In the genomic region with DNA sequence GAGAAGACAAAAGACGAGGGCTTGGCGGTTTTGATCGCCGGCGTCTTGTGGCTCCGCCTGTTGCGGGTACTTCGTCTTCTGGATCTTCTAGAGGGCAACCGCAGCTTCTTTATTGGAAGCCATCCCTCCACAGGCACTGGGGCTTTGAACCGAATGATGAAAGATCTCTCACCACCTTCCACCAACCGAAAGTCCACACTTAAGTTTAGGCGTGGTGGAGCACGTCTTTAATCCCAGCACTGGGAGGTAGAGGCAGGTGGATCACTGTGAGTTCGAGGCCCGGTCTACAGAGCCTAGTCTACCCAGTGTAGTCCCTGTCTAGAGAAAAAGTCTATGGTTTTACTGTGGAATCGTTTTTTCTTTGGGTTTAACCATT, we compare ENCODE assay signal across 7 mouse cellular contexts. TPM values are rescaled to one million over a fixed set of nuclear protein-coding genes. Genes with fewer than 3 reads are reported as not detected.
DNase-seq lines count a peak whose midpoint lies in the region; ATAC-seq lines count a peak whose summit lies in the region.

No protein-coding gene starts in this region.

- H3K9me3 ChIP-seq in lung, embryonic 16.5 days (ENCODE audit: control insufficient read depth, low read length) = no peaks in the 10 kb centered on the region
- H3K9me3 ChIP-seq in erythroblast, embryonic 14.5 days (ENCODE audit: control insufficient read depth, low read length) = no peaks in the 10 kb centered on the region
- no peaks in the 10 kb centered on the region for H3K9me3 ChIP-seq in limb, embryonic 13.5 days
- H3K9me3 ChIP-seq in stomach, embryonic 14.5 days (ENCODE audit: control insufficient read depth, low read depth, low read length) = no peaks in the 10 kb centered on the region

- 0 out of 2 replicates have a peak overlapping the region, but pooled peaks have one; percentile 39 for H3K27ac ChIP-seq in lung, embryonic 16.5 days (ENCODE audit: low read length)
- H3K27ac ChIP-seq in limb, embryonic 13.5 days = peak overlapping the region; percentile 17; the same call in 1 of the 2 replicates
- H3K27ac ChIP-seq in stomach, embryonic 14.5 days (ENCODE audit: low read length) = no peak overlapping the region

- no peak for DNase-seq in lung, postnatal 4 days
- no peak for DNase-seq in right cerebral cortex, postnatal 4 days

- H3K4me1 ChIP-seq in lung, embryonic 16.5 days (replicated peaks; ENCODE audit: control insufficient read depth, insufficient read depth, low read length) = peaks cover 7% of the 10 kb centered on the region
- peaks cover 52% of the 10 kb centered on the region for H3K4me1 ChIP-seq in erythroblast, embryonic 14.5 days (ENCODE audit: control insufficient read depth)
- peaks cover 12% of the 10 kb centered on the region for H3K4me1 ChIP-seq in limb, embryonic 13.5 days
- 0 out of 2 replicates have a peak, but pooled peaks cover 4% of the 10 kb centered on the region for H3K4me1 ChIP-seq in stomach, embryonic 14.5 days (ENCODE audit: control insufficient read depth, insufficient read depth, low read length)

- no peaks in the 10 kb centered on the region for H3K27me3 ChIP-seq in lung, embryonic 16.5 days (ENCODE audit: control insufficient read depth, insufficient read depth, low read depth, low read length)
- H3K27me3 ChIP-seq in erythroblast, embryonic 14.5 days (ENCODE audit: control insufficient read depth) = no peaks in the 10 kb centered on the region
- H3K27me3 ChIP-seq in limb, embryonic 13.5 days = no peaks in the 10 kb centered on the region
- no peaks in the 10 kb centered on the region for H3K27me3 ChIP-seq in stomach, embryonic 14.5 days (ENCODE audit: control insufficient read depth, insufficient read depth, low read length)

- peaks cover 7% of the 10 kb centered on the region; the same call in 1 of the 2 replicates for H3K36me3 ChIP-seq in lung, embryonic 16.5 days (ENCODE audit: control insufficient read depth, insufficient read depth, low read length)
- H3K36me3 ChIP-seq in erythroblast, embryonic 14.5 days (ENCODE audit: control insufficient read depth) = peaks cover 23% of the 10 kb centered on the region
- peaks cover 23% of the 10 kb centered on the region for H3K36me3 ChIP-seq in limb, embryonic 13.5 days
- peaks cover 18% of the 10 kb centered on the region for H3K36me3 ChIP-seq in stomach, embryonic 14.5 days (ENCODE audit: control insufficient read depth, insufficient read depth, low read length)

- 9% methylated on average over 16 of the region's 16 CpGs for WGBS in lung, embryonic 16.5 days
- 13% methylated on average over 16 of the region's 16 CpGs for WGBS in limb, embryonic 13.5 days
- 12% methylated on average over 16 of the region's 16 CpGs for WGBS in stomach, embryonic 14.5 days

- H3K4me2 ChIP-seq in lung, embryonic 16.5 days (ENCODE audit: low read depth, low read length) = peak overlapping the region; percentile 63
- peak overlapping the region; percentile 89 for H3K4me2 ChIP-seq in limb, embryonic 13.5 days (replicated peaks)
- peak overlapping the region; percentile 88 for H3K4me2 ChIP-seq in stomach, embryonic 14.5 days (replicated peaks; ENCODE audit: low read depth, low read length)

- peak overlapping the region; percentile 89 for H3K9ac ChIP-seq in lung, embryonic 16.5 days (ENCODE audit: low read length)
- H3K9ac ChIP-seq in limb, embryonic 13.5 days = peak overlapping the region; percentile 86
- H3K9ac ChIP-seq in stomach, embryonic 14.5 days (replicated peaks; ENCODE audit: low read depth, low read length) = peak overlapping the region; percentile 72

- peak; percentile 67 for ATAC-seq in lung, embryonic 16.5 days (ENCODE audit: low read depth)
- peak; percentile 62 for ATAC-seq in limb, embryonic 13.5 days (ENCODE audit: low FRiP score, low read depth)
- ATAC-seq in stomach, embryonic 14.5 days (ENCODE audit: insufficient number of reproducible peaks, insufficient read depth, low FRiP score, low read depth) = peak; percentile 70; the same call in 1 of the 2 replicates
- no peak; the same call in 1 of the 2 replicates for ATAC-seq in megakaryocyte-erythroid progenitor cell, adult 5-6 weeks (replicated peaks; ENCODE audit: low FRiP score, low TSS enrichment, poor library complexity, severe bottlenecking)

- peak overlapping the region; percentile 89 for H3K4me3 ChIP-seq in lung, embryonic 16.5 days (ENCODE audit: low read length)
- H3K4me3 ChIP-seq in erythroblast, embryonic 14.5 days (replicated peaks) = peak overlapping the region; percentile 86
- peak overlapping the region; percentile 80 for H3K4me3 ChIP-seq in limb, embryonic 13.5 days
- peak overlapping the region; percentile 79 for H3K4me3 ChIP-seq in stomach, embryonic 14.5 days (ENCODE audit: low read depth, low read length)

RNA-seq across cellular contexts. Expression of a gene that starts 0.4 kb away (rescaled TPM):
- 6.6 and 7.3 TPM in 2 replicates for polyA plus RNA-seq in lung, embryonic 16.5 days (2015; fragmentation: Nextera tagmentation; extraction: Ambion mirVana)
- polyA plus RNA-seq in erythroblast, embryonic 14.5 days (2012) = 0.01 and 0.03 TPM in 2 replicates
- 8.4 and 8.9 TPM in 2 replicates for polyA plus RNA-seq in limb, embryonic 13.5 days (2015; fragmentation: Nextera tagmentation; extraction: Ambion mirVana)
- 9.2 and 9.3 TPM in 2 replicates for polyA plus RNA-seq in stomach, embryonic 14.5 days (2014; fragmentation: Nextera tagmentation; extraction: Ambion mirVana)
- 24.3 and 34.6 TPM in 2 replicates for total RNA-seq in megakaryocyte-erythroid progenitor cell, adult 5-6 weeks (2014; fragmentation: Nextera tagmentation)
- total RNA-seq in megakaryocyte-erythroid progenitor cell, adult 5-6 weeks (2017) = 60.5 and 71.2 TPM in 2 replicates

RNA-seq across cellular contexts. Expression of a gene that starts 17.0 kb away (rescaled TPM):
- 2.3 and 2.5 TPM in 2 replicates for polyA plus RNA-seq in lung, embryonic 16.5 days (2015; fragmentation: Nextera tagmentation; extraction: Ambion mirVana)
- 0.25 and 0.32 TPM in 2 replicates for polyA plus RNA-seq in erythroblast, embryonic 14.5 days (2012)
- 3.1 and 3.3 TPM in 2 replicates for polyA plus RNA-seq in limb, embryonic 13.5 days (2015; fragmentation: Nextera tagmentation; extraction: Ambion mirVana)
- polyA plus RNA-seq in stomach, embryonic 14.5 days (2014; fragmentation: Nextera tagmentation; extraction: Ambion mirVana) = 3.0 and 3.5 TPM in 2 replicates
- total RNA-seq in megakaryocyte-erythroid progenitor cell, adult 5-6 weeks (2014; fragmentation: Nextera tagmentation) = 1.9 and 4.3 TPM in 2 replicates
- 4.2 and 4.5 TPM in 2 replicates for total RNA-seq in megakaryocyte-erythroid progenitor cell, adult 5-6 weeks (2017)
